Mouse (Mus musculus) hindbrain, embryonic 14.5 days (tissue): ENCODE results near the gene Hspb2. TPM values are rescaled to one million over a fixed set of nuclear protein-coding genes. Genes with fewer than 3 reads are reported as not detected.
A peak's percentile ranks its signal among the peaks of the same experiment; 100 is the strongest.

ENCODE experiments used
- ATAC-seq: fragments of 200-750 bp; cut with Nextera tagmentation; 2 replicates; pipeline ENCODE4 v1.8.0; 2017; ENCODE audit warnings: moderate number of reproducible peaks, mild to moderate bottlenecking, moderate TSS enrichment, moderate library complexity; ENCODE audit not compliant: low FRiP score
- DNase-seq: peaks from one replicate; pipeline ENCODE4 v3.0.0-alpha.2; 2015; ENCODE audit warnings: low spot score
- H3K27ac ChIP-seq: fragments of 300-500 bp; sonication (generic); 2 replicates; pipeline ENCODE4 v1.5.1; 2014; ENCODE audit warnings: mild to moderate bottlenecking, moderate library complexity
- H3K27me3 ChIP-seq: fragments of 300-500 bp; sonication (generic); 2 replicates; pipeline ENCODE4 v1.6.1; 2014; ENCODE audit warnings: mild to moderate bottlenecking, low read length, mixed read lengths; ENCODE audit not compliant: control insufficient read depth, insufficient read depth
- H3K36me3 ChIP-seq: fragments of 300-500 bp; sonication (generic); replicated peaks from 2 replicates; pipeline ENCODE4 v1.6.1; 2014; ENCODE audit not compliant: control insufficient read depth, insufficient read depth
- H3K4me1 ChIP-seq: fragments of 300-500 bp; sonication (generic); replicated peaks from 2 replicates; pipeline ENCODE4 v1.6.1; 2014; ENCODE audit warnings: antibody characterized with exemption, low read length, mixed read lengths; ENCODE audit not compliant: control insufficient read depth, insufficient read depth
- H3K4me2 ChIP-seq: fragments of 300-500 bp; sonication (generic); replicated peaks from 2 replicates; pipeline ENCODE4 v1.6.1; 2014; ENCODE audit warnings: mild to moderate bottlenecking, moderate library complexity
- H3K4me3 ChIP-seq: fragments of 300-500 bp; sonication (generic); replicated peaks from 2 replicates; pipeline ENCODE4 v1.5.1; 2014; ENCODE audit warnings: mild to moderate bottlenecking, low read length
- H3K9ac ChIP-seq: fragments of 300-500 bp; sonication (generic); 2 replicates; pipeline ENCODE4 v1.6.1; 2014
- H3K9me3 ChIP-seq: fragments of 300-500 bp; sonication (generic); 2 replicates; pipeline ENCODE4 v1.6.1; 2016; ENCODE audit warnings: low read length; ENCODE audit not compliant: control insufficient read depth
- WGBS: fragments of 180-500 bp; shearing (Covaris S2); extraction: QIAGEN DNeasy Blood & Tissue Kit; methylation state at CpG from one replicate; pipeline ENCODE4 v1.1.7; 2014; 5-methylcytosine and 5-hydroxymethylcytosine counted together
- polyA plus RNA-seq: library from polyadenylated mRNA; unstranded; fragments of >200 nt; fragmentation: Nextera tagmentation; extraction: Ambion mirVana; gene quantifications from 2 replicates; pipeline ENCODE4 v1.2.1, GENCODE M21; 2014

Gene Hspb2
- polyA plus RNA-seq = 0.83 and 1.8 TPM in 2 replicates

DNA sequence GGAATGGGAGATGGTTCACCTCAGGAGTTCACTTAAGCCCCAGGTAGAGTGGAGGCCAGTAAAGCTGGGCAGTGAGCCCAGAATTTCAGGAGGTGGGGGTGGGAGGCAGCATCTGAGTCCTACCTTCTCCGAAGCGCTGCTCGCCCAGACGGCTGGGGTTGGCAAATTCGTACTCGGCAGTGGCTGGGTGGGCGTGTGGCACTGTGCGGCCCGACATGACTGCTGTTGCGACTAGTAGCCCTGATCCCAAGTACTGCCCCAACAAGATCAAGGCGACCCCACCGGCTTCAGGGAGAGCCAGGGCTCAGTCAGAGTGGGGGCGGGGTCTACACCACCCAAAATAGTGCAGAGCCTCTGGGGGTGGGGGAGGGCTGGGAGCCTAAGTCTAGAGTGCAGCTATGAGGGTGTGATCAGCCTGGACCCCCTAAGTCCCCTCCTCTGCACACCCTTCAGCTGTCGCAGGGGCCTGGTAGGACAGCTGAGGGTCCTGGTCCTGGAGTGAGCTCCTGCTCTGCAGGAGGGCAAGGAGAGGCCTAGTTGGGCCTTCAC lies at the start of gene Hspb2:
Gene Hspb2, minus strand, starts transcription at position 301 of the 549 bp plus-strand sequence.
- no peaks in the 10 kb centered on the region; the same call in 1 of the 2 replicates for H3K4me1 ChIP-seq
- ATAC-seq (no peak), DNase-seq (no peak)
- no peaks in the 10 kb centered on the region for H3K36me3 ChIP-seq
- no peak within 1 kb of the TSS for H3K4me2 ChIP-seq
- no peak within 1 kb of the TSS for H3K4me3 ChIP-seq
- no peaks in the 10 kb centered on the region for H3K27me3 ChIP-seq
- 62% methylated on average over 14 of the region's 14 CpGs for WGBS
- H3K9me3 ChIP-seq = no peaks in the 10 kb centered on the region
- H3K27ac ChIP-seq = no peak within 1 kb of the TSS
- no peak within 1 kb of the TSS for H3K9ac ChIP-seq

DNA sequence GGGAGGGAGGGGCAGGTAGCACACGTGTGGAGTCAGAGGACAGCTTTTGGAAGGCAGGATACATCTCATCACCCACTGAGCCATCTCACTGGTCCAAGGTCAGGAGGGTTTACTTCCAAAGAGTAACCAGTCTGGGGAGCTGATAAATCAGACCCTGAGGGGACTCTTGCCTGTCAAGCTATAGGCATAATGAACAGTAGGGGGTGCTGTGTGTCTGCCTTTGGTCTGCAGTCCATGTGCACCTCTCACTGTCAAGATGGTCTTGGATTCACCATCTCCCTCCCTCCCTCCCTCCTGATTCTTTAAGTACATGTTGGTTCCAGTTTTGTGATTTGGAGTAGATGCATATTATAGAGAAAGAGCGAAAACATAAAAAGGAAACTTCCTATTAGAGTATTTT lies 48.8 kb upstream of the Hspb2 start:
- 73% methylated on average over 2 of the region's 2 CpGs for WGBS
- H3K4me2 ChIP-seq = no peak overlapping the region
- no peaks in the 10 kb centered on the region for H3K27me3 ChIP-seq
- H3K9ac ChIP-seq = no peak overlapping the region
- H3K4me1 ChIP-seq = no peaks in the 10 kb centered on the region
- no peak overlapping the region for H3K4me3 ChIP-seq
- peaks cover 91% of the 10 kb centered on the region for H3K36me3 ChIP-seq
- H3K9me3 ChIP-seq = no peaks in the 10 kb centered on the region
- ATAC-seq = no peak
- H3K27ac ChIP-seq = no peak overlapping the region
- peak; percentile 31 for DNase-seq

DNA sequence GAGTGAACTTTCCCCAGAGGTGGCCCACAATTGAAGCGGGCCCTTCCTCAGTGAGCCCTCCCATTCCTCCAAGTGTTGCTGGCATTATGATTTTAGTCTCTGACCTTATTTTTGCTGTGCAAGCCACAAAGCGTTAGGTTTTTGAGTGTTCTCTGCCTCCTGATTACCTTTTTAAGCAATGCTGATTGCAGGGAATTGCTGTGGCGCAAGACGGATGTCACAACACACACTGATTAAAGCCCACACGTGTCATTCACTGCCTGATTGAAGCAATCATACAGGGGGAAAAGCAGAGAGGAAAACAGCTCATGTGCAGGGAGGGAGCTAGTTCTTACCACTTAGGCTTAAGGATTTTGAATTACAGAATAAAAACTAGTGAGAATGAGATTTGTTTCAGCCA lies 46.2 kb upstream of the Hspb2 start:
- Histone ChIP-seq H3K4me3 (no peak overlapping the region), H3K9me3 (no peaks in the 10 kb centered on the region), H3K36me3 (peaks cover 89% of the 10 kb centered on the region), H3K27me3 (no peaks in the 10 kb centered on the region), H3K9ac (no peak overlapping the region), H3K27ac (no peak overlapping the region), H3K4me1 (no peaks in the 10 kb centered on the region), H3K4me2 (no peak overlapping the region)
- no peak for DNase-seq
- 90% methylated on average over 5 of the region's 5 CpGs for WGBS
- ATAC-seq = no peak

GRCm38 (mm10) chr9:50797641-50798040 lies 45.5 kb upstream of the Hspb2 start:
- H3K9ac ChIP-seq = no peak overlapping the region
- H3K27me3 ChIP-seq = no peaks in the 10 kb centered on the region
- ATAC-seq = no peak
- 97% methylated on average over 7 of the region's 7 CpGs for WGBS
- peaks cover 88% of the 10 kb centered on the region for H3K36me3 ChIP-seq
- H3K9me3 ChIP-seq = no peaks in the 10 kb centered on the region
- H3K4me3 ChIP-seq = no peak overlapping the region
- no peak overlapping the region for H3K27ac ChIP-seq
- no peak for DNase-seq
- no peak overlapping the region for H3K4me2 ChIP-seq
- H3K4me1 ChIP-seq = no peaks in the 10 kb centered on the region

DNA sequence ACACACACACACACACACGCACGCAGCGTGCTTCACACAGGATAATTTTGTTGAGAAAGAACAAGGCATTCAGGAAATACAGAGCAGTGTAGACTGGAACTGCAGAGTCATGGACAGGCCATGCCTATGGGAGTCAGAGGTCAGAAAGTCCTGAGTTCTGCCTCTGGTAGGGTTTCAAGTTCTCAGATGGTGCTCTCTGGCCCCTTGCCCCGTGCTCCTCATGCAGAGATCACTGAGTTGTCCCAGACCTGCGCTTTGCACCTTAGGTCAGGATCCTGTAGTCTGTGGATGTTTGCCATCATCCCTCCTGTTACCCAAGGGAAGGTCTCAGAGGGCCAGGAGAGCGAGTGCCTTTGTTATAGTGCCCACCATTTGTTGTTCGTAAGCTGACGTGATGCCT lies 44.6 kb upstream of the Hspb2 start:
- Histone ChIP-seq H3K9me3 (no peaks in the 10 kb centered on the region), H3K4me1 (no peaks in the 10 kb centered on the region), H3K9ac (no peak overlapping the region), H3K27me3 (no peaks in the 10 kb centered on the region), H3K27ac (no peak overlapping the region), H3K4me2 (no peak overlapping the region), H3K36me3 (peaks cover 88% of the 10 kb centered on the region), H3K4me3 (no peak overlapping the region)
- ATAC-seq = no peak
- no peak for DNase-seq
- WGBS = 92% methylated on average over 8 of the region's 8 CpGs

DNA sequence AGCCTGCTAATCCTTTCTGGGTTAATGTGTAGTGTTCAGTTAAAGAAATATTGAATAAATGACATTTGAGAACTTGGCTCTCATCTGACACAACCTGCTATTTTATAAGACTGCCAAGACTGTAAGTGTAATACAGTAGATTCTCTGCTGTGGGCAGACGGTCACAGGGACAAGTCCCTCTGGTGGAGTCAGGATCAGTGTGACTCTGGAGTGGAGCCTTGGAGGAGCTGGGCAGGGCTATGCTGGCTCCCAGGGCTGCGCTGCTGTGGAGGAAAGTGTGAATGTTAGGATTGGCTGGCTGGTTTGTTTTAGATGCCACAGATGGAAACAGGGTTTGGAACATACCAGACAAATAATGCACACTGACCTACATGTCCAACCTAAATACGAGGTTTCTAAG lies 43.1 kb upstream of the Hspb2 start:
- Histone ChIP-seq H3K4me2 (no peak overlapping the region), H3K4me3 (no peak overlapping the region), H3K27ac (no peak overlapping the region), H3K4me1 (no peaks in the 10 kb centered on the region), H3K27me3 (no peaks in the 10 kb centered on the region), H3K9me3 (no peaks in the 10 kb centered on the region), H3K9ac (no peak overlapping the region), H3K36me3 (peaks cover 87% of the 10 kb centered on the region)
- DNase-seq = no peak
- WGBS = 94% methylated on average over 3 of the region's 3 CpGs
- no peak for ATAC-seq

GRCm38 (mm10) chr9:50782155-50782554 lies 30.0 kb upstream of the Hspb2 start:
- Histone ChIP-seq H3K27ac (no peak overlapping the region), H3K4me2 (no peak overlapping the region), H3K27me3 (no peaks in the 10 kb centered on the region), H3K9me3 (no peaks in the 10 kb centered on the region), H3K4me3 (no peak overlapping the region), H3K9ac (no peak overlapping the region), H3K4me1 (no peaks in the 10 kb centered on the region), H3K36me3 (peaks cover 91% of the 10 kb centered on the region)
- WGBS = 77% methylated on average over 2 of the region's 2 CpGs
- ATAC-seq (no peak), DNase-seq (no peak)

DNA sequence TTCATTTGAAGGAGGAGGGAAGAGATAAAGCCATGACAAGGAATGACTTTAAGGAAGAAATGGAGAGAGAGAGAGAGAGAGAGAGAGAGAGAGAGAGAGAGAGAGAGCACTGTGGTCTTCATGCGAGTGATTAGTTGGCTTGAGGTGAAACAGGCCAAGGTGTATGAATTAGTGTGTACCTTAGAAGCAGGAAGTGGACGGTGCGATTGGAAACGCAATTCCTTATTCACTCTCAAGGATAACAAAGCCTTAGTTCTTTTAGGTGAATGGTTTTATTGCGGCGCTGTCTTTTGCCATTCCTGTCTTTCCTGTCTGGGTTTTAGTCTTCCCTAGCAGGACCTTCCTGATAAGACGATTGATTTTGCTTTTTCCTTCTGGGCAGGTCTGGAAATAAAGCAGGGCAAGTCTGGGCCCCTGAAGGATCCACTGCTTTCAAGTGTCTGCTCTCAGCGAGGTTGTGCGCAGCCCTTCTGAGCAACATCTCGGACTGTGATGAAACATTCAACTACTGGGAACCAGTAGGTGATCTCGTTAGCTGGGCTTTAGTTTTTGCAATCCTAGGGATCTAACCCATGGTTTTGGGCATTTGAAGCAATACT lies 24.1 kb upstream of the Hspb2 start:
- H3K27me3 ChIP-seq = no peaks in the 10 kb centered on the region
- peak overlapping the region; percentile 88 for H3K27ac ChIP-seq
- peak overlapping the region; percentile 81 for H3K4me3 ChIP-seq
- H3K4me2 ChIP-seq = peak overlapping the region; percentile 66
- DNase-seq (no peak), ATAC-seq (no peak)
- H3K36me3 ChIP-seq = peaks cover 43% of the 10 kb centered on the region
- WGBS = 77% methylated on average over 11 of the region's 11 CpGs
- peaks cover 20% of the 10 kb centered on the region for H3K4me1 ChIP-seq
- H3K9me3 ChIP-seq = no peaks in the 10 kb centered on the region
- peak overlapping the region; percentile 94 for H3K9ac ChIP-seq

DNA sequence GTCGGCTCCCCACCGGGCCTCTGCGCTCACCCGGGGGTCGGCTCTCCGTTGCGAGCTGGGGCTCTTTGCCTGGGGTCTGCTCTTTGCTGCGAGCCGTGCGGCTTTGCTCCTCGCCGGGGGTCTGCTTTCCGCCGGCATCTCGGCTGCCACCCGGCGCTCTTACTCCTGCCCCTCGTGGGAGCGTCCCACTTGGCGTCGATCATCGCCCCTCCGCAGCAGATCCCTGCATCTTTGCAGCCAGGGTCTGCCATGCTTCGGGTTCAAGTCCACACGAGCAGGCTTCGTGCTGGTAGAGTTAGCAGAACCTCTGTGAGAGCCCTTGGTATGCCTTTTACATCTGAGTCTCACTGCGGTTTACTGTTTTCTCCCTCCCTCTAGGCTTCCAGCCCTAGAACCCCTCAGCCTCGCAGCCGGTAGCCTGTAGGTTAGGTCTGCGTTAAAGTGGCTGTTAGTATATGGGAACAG lies 23.5 kb upstream of the Hspb2 start:
- Histone ChIP-seq H3K27me3 (no peaks in the 10 kb centered on the region), H3K9me3 (no peaks in the 10 kb centered on the region), H3K36me3 (peaks cover 37% of the 10 kb centered on the region), H3K4me1 (peaks cover 20% of the 10 kb centered on the region), H3K27ac (peak overlapping the region; percentile 88), H3K4me2 (peak overlapping the region; percentile 66), H3K9ac (peak overlapping the region; percentile 94), H3K4me3 (peak overlapping the region; percentile 81)
- WGBS = 1% methylated on average over 30 of the region's 30 CpGs
- DNase-seq (peak; percentile 33), ATAC-seq (peak; percentile 74)
